Mouse (Mus musculus): ENCODE data around the gene Vps16. TPM values are rescaled to one million over a fixed set of nuclear protein-coding genes. Genes with fewer than 3 reads are reported as not detected.

Vps16 gene
- total and polyA plus RNA-seq, 3 experiments, result 76.7 to 119 (median 113) TPM

GRCm38 (mm10) chr2:130383895-130384294, 40.2 kb upstream of the Vps16 start:
- dilution Hi-C loops (cut with MboI; ENCODE audit: extremely low pct_ligation_motif_present, extremely low pct_unique_long_range_greater_than_20kb, low sequenced_read_pairs) (no loop called here), in situ Hi-C loops (cut with MboI; ENCODE audit: low pct_ligation_motif_present, low pct_unique_long_range_greater_than_20kb, low sequenced_read_pairs) (no loop called here)
- no peak for DNase-seq (ENCODE audit: extremely low read depth)
- H3K9ac ChIP-seq (ENCODE audit: insufficient read depth, low read depth), result no peak overlapping the region
- peaks cover 18% of the 10 kb centered on the region for H3K27me3 ChIP-seq (replicated peaks)
- no peak overlapping the region for H3K4me3 ChIP-seq (replicated peaks in 1 of 3; ENCODE audit: low read depth in 2 of 3, low read length in 2 of 3, poor library complexity in 1 of 3)
- H3K27ac ChIP-seq (ENCODE audit: insufficient read depth, low read depth), result no peak overlapping the region
- no peaks in the 10 kb centered on the region for H3K9me3 ChIP-seq (replicated peaks; ENCODE audit: low read length)
- no peak overlapping the region for H3K4me2 ChIP-seq (ENCODE audit: insufficient read depth, low read depth, poor library complexity, severe bottlenecking)
- no peaks in the 10 kb centered on the region for H3K79me2 ChIP-seq (replicated peaks; ENCODE audit: control insufficient read depth, extremely low read depth, insufficient read depth, poor library complexity, severe bottlenecking)
- H3K36me3 ChIP-seq (replicated peaks in 1 of 2; ENCODE audit: control insufficient read depth in 1 of 2, insufficient read depth in 1 of 2, low read length in 1 of 2), result no peaks in the 10 kb centered on the region
- TF ChIP-seq RAD21 (IDR thresholded peaks at IDR 0.05; ENCODE audit: low read depth, low read length) (no peak), MAX (IDR thresholded peaks at IDR 0.05; ENCODE audit: low read length) (no peak), ZNF384 (IDR thresholded peaks at IDR 0.05; ENCODE audit: low read depth, low read length) (no peak), USF1 (IDR thresholded peaks at IDR 0.05; ENCODE audit: low read depth, low read length) (no peak), ZMIZ1 (IDR thresholded peaks at IDR 0.05; ENCODE audit: low read depth, low read length) (no peak), JUND (conservative IDR thresholded peaks at IDR 0.05; ENCODE audit: low read depth, low read length) (no peak), NRF1 (IDR thresholded peaks at IDR 0.05; ENCODE audit: low read depth, low read length) (no peak)
- H3K4me1 ChIP-seq (ENCODE audit: control insufficient read depth in 1 of 2, insufficient read depth in 2 of 2), result no peaks in the 10 kb centered on the region

DNA sequence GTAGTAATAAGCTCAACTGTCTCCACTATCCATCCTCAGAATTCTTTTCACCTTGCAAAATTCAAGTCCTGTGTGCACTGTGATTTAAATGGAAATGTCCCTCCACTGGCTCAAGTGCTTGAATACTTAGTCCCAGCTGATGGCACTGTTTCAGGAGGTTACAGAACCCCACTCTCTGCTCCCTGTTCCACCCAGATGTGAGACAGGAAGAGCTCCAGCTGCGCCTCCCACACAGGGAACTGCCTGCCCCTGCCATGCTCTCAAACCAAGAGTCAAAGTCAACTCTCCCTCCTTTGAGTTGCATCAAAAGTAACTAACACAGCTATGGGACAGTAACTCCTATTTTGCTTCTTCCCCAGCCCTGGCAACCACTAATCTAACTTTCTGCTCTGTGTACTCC, 37.9 kb upstream of the Vps16 start:
- no peak overlapping the region for H3K27ac ChIP-seq (ENCODE audit: insufficient read depth, low read depth)
- in situ Hi-C loops (cut with MboI; ENCODE audit: low pct_ligation_motif_present, low pct_unique_long_range_greater_than_20kb, low sequenced_read_pairs) (no loop called here), dilution Hi-C loops (cut with MboI; ENCODE audit: extremely low pct_ligation_motif_present, extremely low pct_unique_long_range_greater_than_20kb, low sequenced_read_pairs) (no loop called here)
- H3K9ac ChIP-seq (ENCODE audit: insufficient read depth, low read depth), result no peak overlapping the region
- peaks cover 18% of the 10 kb centered on the region for H3K27me3 ChIP-seq (replicated peaks)
- H3K4me3 ChIP-seq (replicated peaks in 1 of 3; ENCODE audit: low read depth in 2 of 3, low read length in 2 of 3, poor library complexity in 1 of 3), result no peak overlapping the region
- peaks cover 0 to 6% of the 10 kb centered on the region in 2 experiments; a peak in 2 of 4 replicates for H3K4me1 ChIP-seq (ENCODE audit: control insufficient read depth in 1 of 2, insufficient read depth in 2 of 2)
- TF ChIP-seq NRF1 (IDR thresholded peaks at IDR 0.05; ENCODE audit: low read depth, low read length), result no peak
- no peak for TF ChIP-seq USF1 (IDR thresholded peaks at IDR 0.05; ENCODE audit: low read depth, low read length)
- no peak for TF ChIP-seq GABPA (IDR thresholded peaks at IDR 0.05; ENCODE audit: insufficient replicate concordance, low read depth, low read length)
- no peak for TF ChIP-seq RAD21 (IDR thresholded peaks at IDR 0.05; ENCODE audit: low read depth, low read length)
- TF ChIP-seq USF2 (conservative IDR thresholded peaks at IDR 0.05; ENCODE audit: low read depth, low read length), result no peak
- no peak for TF ChIP-seq ZNF384 (IDR thresholded peaks at IDR 0.05; ENCODE audit: low read depth, low read length)
- no peak for TF ChIP-seq UBTF (IDR thresholded peaks at IDR 0.05; ENCODE audit: low read depth, low read length)
- TF ChIP-seq ELF1 (IDR thresholded peaks at IDR 0.05; ENCODE audit: low read depth, low read length), result no peak
- no peak for TF ChIP-seq NELFE (IDR thresholded peaks at IDR 0.05; ENCODE audit: low read depth, low read length)
- no peak for TF ChIP-seq E2F4 (IDR thresholded peaks at IDR 0.05; ENCODE audit: insufficient replicate concordance, low read depth, low read length)
- TF ChIP-seq MAFK (IDR thresholded peaks at IDR 0.05; ENCODE audit: insufficient replicate concordance, low read length), result no peak
- TF ChIP-seq JUN (IDR thresholded peaks at IDR 0.05; ENCODE audit: insufficient read depth, low read depth, low read length), result no peak
- TF ChIP-seq KAT2A (IDR thresholded peaks at IDR 0.05; ENCODE audit: insufficient replicate concordance, low read length), result no peak
- TF ChIP-seq ZKSCAN1 (IDR thresholded peaks at IDR 0.05; ENCODE audit: borderline replicate concordance, low read depth, low read length), result no peak
- no peak for TF ChIP-seq JUND (conservative IDR thresholded peaks at IDR 0.05; ENCODE audit: low read depth, low read length)
- H3K36me3 ChIP-seq (replicated peaks in 1 of 2; ENCODE audit: control insufficient read depth in 1 of 2, insufficient read depth in 1 of 2, low read length in 1 of 2), result no peaks in the 10 kb centered on the region
- DNase-seq (ENCODE audit: extremely low read depth), result no peak
- H3K4me2 ChIP-seq (ENCODE audit: insufficient read depth, low read depth, poor library complexity, severe bottlenecking), result no peak overlapping the region
- no peaks in the 10 kb centered on the region for H3K79me2 ChIP-seq (replicated peaks; ENCODE audit: control insufficient read depth, extremely low read depth, insufficient read depth, poor library complexity, severe bottlenecking)
- H3K9me3 ChIP-seq (replicated peaks; ENCODE audit: low read length), result no peaks in the 10 kb centered on the region
